Mouse (Mus musculus) frontal cortex, postnatal 36 days (tissue): ENCODE data around the gene Wdfy1.

Experiments used
- DNase-seq, 2 experiments: peaks; one replicate each; pipeline ENCODE4 v3.0.0; 2022; ENCODE audit warnings: low spot score in 2 of 2

Wdfy1 gene

GRCm38 (mm10) chr1:79761106-79761916 is 14.6 kb downstream of the Wdfy1 start:
- DNase-seq, result peak; percentile 75 to 81

GRCm38 (mm10) chr1:79760656-79761055 is 15.3 kb downstream of the Wdfy1 start:
- no peak for DNase-seq

- DNase-seq, result no peak
Observed at GRCm38 (mm10) chr1:79759436-79759972, 16.4 kb downstream of the Wdfy1 start.

GRCm38 (mm10) chr1:79759006-79759405 is 16.9 kb downstream of the Wdfy1 start:
- no peak for DNase-seq

- DNase-seq, result no peak
Observed at GRCm38 (mm10) chr1:79757597-79757996, 18.3 kb downstream of the Wdfy1 start.

GRCm38 (mm10) chr1:79757161-79757560 is 18.8 kb downstream of the Wdfy1 start:
- DNase-seq, result no peak

- DNase-seq, result no peak
Observed at GRCm38 (mm10) chr1:79756417-79756816, 19.5 kb downstream of the Wdfy1 start.

- DNase-seq, result no peak
Observed at GRCm38 (mm10) chr1:79755376-79755775, 20.6 kb downstream of the Wdfy1 start.

GRCm38 (mm10) chr1:79754936-79755335 is 21.0 kb downstream of the Wdfy1 start:
- no peak for DNase-seq

- DNase-seq, result no peak
Observed at GRCm38 (mm10) chr1:79753456-79753855, 22.5 kb downstream of the Wdfy1 start.

- DNase-seq, result no peak
Observed at GRCm38 (mm10) chr1:79752714-79753340, 23.1 kb downstream of the Wdfy1 start.

GRCm38 (mm10) chr1:79752015-79752695 is 23.8 kb downstream of the Wdfy1 start:
- DNase-seq, result no peak

- DNase-seq, result no peak
Observed at GRCm38 (mm10) chr1:79751186-79751585, 24.8 kb downstream of the Wdfy1 start.

- no peak for DNase-seq
Observed at GRCm38 (mm10) chr1:79746056-79746455, 29.9 kb downstream of the Wdfy1 start.

- no peak for DNase-seq
Observed at GRCm38 (mm10) chr1:79743385-79743784, 32.6 kb downstream of the Wdfy1 start.

GRCm38 (mm10) chr1:79742949-79743348 is 33.0 kb downstream of the Wdfy1 start:
- DNase-seq, result no peak

GRCm38 (mm10) chr1:79741002-79741401 is 34.9 kb downstream of the Wdfy1 start:
- DNase-seq, result no peak

- DNase-seq, result no peak
Observed at GRCm38 (mm10) chr1:79739726-79740125, 36.2 kb downstream of the Wdfy1 start.

GRCm38 (mm10) chr1:79736408-79736807 is 39.5 kb downstream of the Wdfy1 start:
- no peak for DNase-seq

- DNase-seq, result no peak
Observed at GRCm38 (mm10) chr1:79734794-79735193, 41.1 kb downstream of the Wdfy1 start.

- no peak for DNase-seq
Observed at GRCm38 (mm10) chr1:79714152-79714923, 61.6 kb downstream of the Wdfy1 start.

- no peak for DNase-seq
Observed at GRCm38 (mm10) chr1:79713081-79713480, 62.9 kb downstream of the Wdfy1 start.
